Mouse (Mus musculus): ENCODE data around the gene Thbs2. TPM values are rescaled to one million over a fixed set of nuclear protein-coding genes. Genes with fewer than 3 reads are reported as not detected.
"Not testable (repeated sequence)": the region's sequence is repeated elsewhere in the genome, so short reads cannot be mapped to it uniquely, and the experiment has no call there.

Gene Thbs2
- polyA plus RNA-seq, 1 experiment = 3.9 TPM

DNA sequence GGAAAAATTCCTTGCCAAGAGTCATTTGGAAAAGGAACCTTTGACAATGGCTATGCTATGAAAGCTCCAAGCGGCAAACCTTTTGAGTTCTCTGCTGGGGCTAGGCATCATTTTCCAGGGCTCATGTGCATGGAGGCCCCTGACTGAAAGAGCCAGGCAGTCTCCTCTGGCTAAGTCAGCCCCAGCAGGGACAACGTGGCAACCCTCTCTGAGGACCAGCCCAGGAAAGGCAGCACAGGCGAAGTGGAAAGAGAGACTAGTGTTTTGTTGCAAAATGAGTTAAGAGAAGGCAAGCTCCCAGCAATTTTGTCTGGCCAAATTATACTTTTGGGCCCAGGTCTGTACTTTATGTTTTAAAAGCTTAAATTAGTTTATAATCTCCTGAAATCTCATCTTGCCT is 50.0 kb downstream of the Thbs2 start:
- 70% methylated on average over 3 of the region's 3 CpGs for WGBS

GRCm38 (mm10) chr17:14640351-14641115 is 53.5 kb downstream of the Thbs2 start:
- 64% methylated on average over 15 of the region's 15 CpGs for WGBS
- peak; percentile 67 for DNase-seq
- Histone ChIP-seq H3K27ac (ENCODE audit: insufficient read depth, low read depth, low read length) (no peak overlapping the region; the same call in 1 of the 2 replicates), H3K4me3 (ENCODE audit: insufficient read depth, low read depth, low read length) (no peak overlapping the region), H3K4me1 (ENCODE audit: control insufficient read depth, insufficient read depth, low read length) (no peaks in the 10 kb centered on the region), H3K36me3 (ENCODE audit: control insufficient read depth, insufficient read depth, low read length) (no peaks in the 10 kb centered on the region), H3K27me3 (replicated peaks; ENCODE audit: control insufficient read depth, insufficient read depth, low read length) (no peaks in the 10 kb centered on the region)
- TF ChIP-seq CTCF (conservative IDR thresholded peaks at IDR 0.05; ENCODE audit: insufficient read depth, insufficient read length, low read depth, low read length) (no peak), POLR2A (IDR thresholded peaks at IDR 0.05; ENCODE audit: low read depth, low read length) (no peak)

More for the DNA sequence above, 50.0 kb downstream of the Thbs2 start:
- TF ChIP-seq CTCF (conservative IDR thresholded peaks at IDR 0.05; ENCODE audit: insufficient read depth, insufficient read length, low read depth, low read length) = no peak
- Histone ChIP-seq H3K4me3 (ENCODE audit: insufficient read depth, low read depth, low read length) (no peak overlapping the region), H3K4me1 (ENCODE audit: control insufficient read depth, insufficient read depth, low read length) (no peaks in the 10 kb centered on the region), H3K27ac (ENCODE audit: insufficient read depth, low read depth, low read length) (no peak overlapping the region), H3K27me3 (replicated peaks; ENCODE audit: control insufficient read depth, insufficient read depth, low read length) (no peaks in the 10 kb centered on the region), H3K36me3 (ENCODE audit: control insufficient read depth, insufficient read depth, low read length) (no peaks in the 10 kb centered on the region)
- DNase-seq = no peak

GRCm38 (mm10) chr17:14635546-14636323 is 58.3 kb downstream of the Thbs2 start:
- Histone ChIP-seq H3K4me1 (ENCODE audit: control insufficient read depth, insufficient read depth, low read length) (no peaks in the 10 kb centered on the region), H3K4me3 (ENCODE audit: insufficient read depth, low read depth, low read length) (no peak overlapping the region), H3K36me3 (ENCODE audit: control insufficient read depth, insufficient read depth, low read length) (no peaks in the 10 kb centered on the region), H3K27ac (ENCODE audit: insufficient read depth, low read depth, low read length) (no peak overlapping the region), H3K27me3 (replicated peaks; ENCODE audit: control insufficient read depth, insufficient read depth, low read length) (no peaks in the 10 kb centered on the region)
- DNase-seq = no peak
- TF ChIP-seq POLR2A (IDR thresholded peaks at IDR 0.05; ENCODE audit: low read depth, low read length) = no peak
- TF ChIP-seq CTCF (conservative IDR thresholded peaks at IDR 0.05; ENCODE audit: insufficient read depth, insufficient read length, low read depth, low read length) = no peak
- 84% methylated on average over 8 of the region's 8 CpGs for WGBS

GRCm38 (mm10) chr17:14628901-14629300 is 65.1 kb downstream of the Thbs2 start:
- H3K4me3 ChIP-seq (ENCODE audit: insufficient read depth, low read depth, low read length) = no peak overlapping the region
- DNase-seq = no peak
- no peaks in the 10 kb centered on the region for H3K4me1 ChIP-seq (ENCODE audit: control insufficient read depth, insufficient read depth, low read length)
- H3K27ac ChIP-seq (ENCODE audit: insufficient read depth, low read depth, low read length) = no peak overlapping the region
- 40% methylated on average over 4 of the region's 4 CpGs for WGBS
- TF ChIP-seq POLR2A (IDR thresholded peaks at IDR 0.05; ENCODE audit: low read depth, low read length) = no peak
- TF ChIP-seq CTCF (conservative IDR thresholded peaks at IDR 0.05; ENCODE audit: insufficient read depth, insufficient read length, low read depth, low read length) = no peak
- H3K36me3 ChIP-seq (ENCODE audit: control insufficient read depth, insufficient read depth, low read length) = no peaks in the 10 kb centered on the region
- H3K27me3 ChIP-seq (replicated peaks; ENCODE audit: control insufficient read depth, insufficient read depth, low read length) = no peaks in the 10 kb centered on the region

DNA sequence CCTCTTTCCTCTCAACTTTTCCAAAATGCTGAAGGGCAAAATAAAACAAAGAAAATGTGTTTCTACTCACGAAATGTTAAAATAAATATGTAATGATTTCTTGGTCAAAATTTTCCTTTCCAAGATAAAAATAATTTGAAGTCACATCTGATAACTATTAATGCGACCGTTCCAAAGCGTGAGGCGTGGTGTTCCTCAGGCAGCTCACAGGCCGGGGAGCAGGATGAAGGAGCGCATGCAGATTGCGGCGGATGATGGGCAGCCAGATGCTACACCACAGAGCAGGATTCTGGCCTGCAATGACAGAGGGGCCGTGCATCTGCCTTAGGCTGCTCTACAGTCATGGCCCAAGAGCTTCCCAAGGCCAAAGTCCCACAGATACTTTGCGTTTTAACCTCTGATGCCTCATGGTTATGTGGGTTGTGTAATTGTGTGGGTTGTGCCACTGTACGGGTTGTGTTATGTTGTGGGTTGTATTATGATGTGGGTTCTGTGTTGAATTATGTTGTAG is 66.2 kb downstream of the Thbs2 start:
- TF ChIP-seq POLR2A (IDR thresholded peaks at IDR 0.05; ENCODE audit: low read depth, low read length) (no peak), CTCF (conservative IDR thresholded peaks at IDR 0.05; ENCODE audit: insufficient read depth, insufficient read length, low read depth, low read length) (no peak)
- Histone ChIP-seq H3K27me3 (replicated peaks; ENCODE audit: control insufficient read depth, insufficient read depth, low read length) (no peaks in the 10 kb centered on the region), H3K4me3 (ENCODE audit: insufficient read depth, low read depth, low read length) (no peak overlapping the region), H3K36me3 (ENCODE audit: control insufficient read depth, insufficient read depth, low read length) (no peaks in the 10 kb centered on the region), H3K4me1 (ENCODE audit: control insufficient read depth, insufficient read depth, low read length) (no peaks in the 10 kb centered on the region), H3K27ac (ENCODE audit: insufficient read depth, low read depth, low read length) (no peak overlapping the region)
- no peak for DNase-seq
- WGBS = 85% methylated on average over 12 of the region's 12 CpGs

DNA sequence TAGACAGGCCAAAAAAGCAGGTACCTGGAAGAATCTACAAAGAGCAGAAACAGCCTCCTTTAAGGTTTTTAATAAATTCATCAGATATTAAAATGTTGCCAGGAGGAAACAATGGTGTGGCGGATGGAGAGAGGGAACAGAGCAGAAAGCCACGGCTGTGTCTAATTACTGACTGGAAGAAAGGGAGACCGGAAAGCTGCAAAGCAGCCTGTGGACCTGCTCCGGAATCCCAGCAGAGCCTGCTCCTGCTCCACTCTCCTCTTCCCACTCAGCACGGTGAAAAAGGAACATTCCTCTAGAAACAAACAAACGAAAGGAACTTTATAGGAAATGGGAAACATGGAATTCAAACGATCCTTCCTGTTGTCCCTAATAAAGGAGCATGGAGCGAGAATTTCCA is 69.6 kb downstream of the Thbs2 start:
- Histone ChIP-seq H3K4me3 (ENCODE audit: insufficient read depth, low read depth, low read length) (no peak overlapping the region), H3K4me1 (ENCODE audit: control insufficient read depth, insufficient read depth, low read length) (no peaks in the 10 kb centered on the region), H3K27me3 (replicated peaks; ENCODE audit: control insufficient read depth, insufficient read depth, low read length) (no peaks in the 10 kb centered on the region), H3K36me3 (ENCODE audit: control insufficient read depth, insufficient read depth, low read length) (no peaks in the 10 kb centered on the region), H3K27ac (ENCODE audit: insufficient read depth, low read depth, low read length) (no peak overlapping the region)
- TF ChIP-seq POLR2A (IDR thresholded peaks at IDR 0.05; ENCODE audit: low read depth, low read length) = no peak
- no peak for DNase-seq
- 39% methylated on average over 8 of the region's 8 CpGs for WGBS

DNA sequence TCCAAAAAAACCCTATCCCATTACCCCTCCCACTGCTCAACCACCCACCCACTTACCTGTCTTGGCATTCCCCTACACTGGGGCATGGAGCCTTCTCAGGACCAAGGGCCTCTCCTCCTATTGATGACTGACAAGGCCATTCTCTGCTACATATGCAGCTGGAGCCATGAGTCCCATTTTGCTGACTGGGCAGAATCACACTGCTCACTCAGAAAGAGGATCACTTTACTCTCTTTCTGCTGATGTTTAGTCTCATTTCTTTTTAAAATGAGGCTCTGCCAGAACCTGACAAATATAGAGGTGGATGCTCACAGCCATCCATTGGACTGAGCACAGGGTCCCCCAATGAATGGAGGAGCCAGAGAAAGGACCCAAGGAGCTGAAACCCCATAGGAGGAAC is 73.0 kb downstream of the Thbs2 start:
- not testable (repeated sequence) for DNase-seq

More for the DNA sequence above, 73.0 kb downstream of the Thbs2 start:
- not testable (repeated sequence) for H3K36me3 ChIP-seq (ENCODE audit: control insufficient read depth, insufficient read depth, low read length); H3K27ac ChIP-seq (ENCODE audit: insufficient read depth, low read depth, low read length); H3K4me1 ChIP-seq (ENCODE audit: control insufficient read depth, insufficient read depth, low read length); H3K4me3 ChIP-seq (ENCODE audit: insufficient read depth, low read depth, low read length); H3K27me3 ChIP-seq (replicated peaks; ENCODE audit: control insufficient read depth, insufficient read depth, low read length)

All from kidney, adult 2 months (tissue).